Mouse (Mus musculus) right cerebral cortex, postnatal 36 days (tissue): ENCODE data around the gene Borcs6.

Source experiments
- DNase-seq, 2 experiments: peaks; one replicate each; pipeline ENCODE4 v3.0.0; 2022; ENCODE audit warnings: low spot score in 2 of 2, mixed read lengths in 1 of 2

The Borcs6 gene

GRCm38 (mm10) chr11:69102403-69102725 is 42.8 kb downstream of the Borcs6 start:
- DNase-seq = no peak

DNA sequence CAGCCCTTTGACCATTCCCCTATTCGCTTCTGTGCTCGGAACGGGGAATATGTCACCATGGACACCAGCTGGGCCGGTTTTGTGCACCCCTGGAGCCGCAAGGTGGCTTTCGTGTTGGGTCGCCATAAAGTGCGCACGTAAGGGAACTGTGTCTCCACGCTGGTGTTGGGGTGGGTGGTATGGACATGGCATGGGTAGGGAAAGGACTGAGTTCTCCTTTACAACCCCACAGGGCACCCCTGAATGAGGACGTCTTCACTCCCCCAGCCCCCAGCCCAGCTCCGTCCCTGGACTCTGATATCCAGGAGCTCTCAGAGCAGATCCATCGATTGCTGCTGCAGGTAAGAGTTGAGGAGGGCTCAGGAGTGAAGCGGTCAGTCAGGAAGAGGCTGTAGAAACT is 43.6 kb downstream of the Borcs6 start:
- DNase-seq = no peak

DNA sequence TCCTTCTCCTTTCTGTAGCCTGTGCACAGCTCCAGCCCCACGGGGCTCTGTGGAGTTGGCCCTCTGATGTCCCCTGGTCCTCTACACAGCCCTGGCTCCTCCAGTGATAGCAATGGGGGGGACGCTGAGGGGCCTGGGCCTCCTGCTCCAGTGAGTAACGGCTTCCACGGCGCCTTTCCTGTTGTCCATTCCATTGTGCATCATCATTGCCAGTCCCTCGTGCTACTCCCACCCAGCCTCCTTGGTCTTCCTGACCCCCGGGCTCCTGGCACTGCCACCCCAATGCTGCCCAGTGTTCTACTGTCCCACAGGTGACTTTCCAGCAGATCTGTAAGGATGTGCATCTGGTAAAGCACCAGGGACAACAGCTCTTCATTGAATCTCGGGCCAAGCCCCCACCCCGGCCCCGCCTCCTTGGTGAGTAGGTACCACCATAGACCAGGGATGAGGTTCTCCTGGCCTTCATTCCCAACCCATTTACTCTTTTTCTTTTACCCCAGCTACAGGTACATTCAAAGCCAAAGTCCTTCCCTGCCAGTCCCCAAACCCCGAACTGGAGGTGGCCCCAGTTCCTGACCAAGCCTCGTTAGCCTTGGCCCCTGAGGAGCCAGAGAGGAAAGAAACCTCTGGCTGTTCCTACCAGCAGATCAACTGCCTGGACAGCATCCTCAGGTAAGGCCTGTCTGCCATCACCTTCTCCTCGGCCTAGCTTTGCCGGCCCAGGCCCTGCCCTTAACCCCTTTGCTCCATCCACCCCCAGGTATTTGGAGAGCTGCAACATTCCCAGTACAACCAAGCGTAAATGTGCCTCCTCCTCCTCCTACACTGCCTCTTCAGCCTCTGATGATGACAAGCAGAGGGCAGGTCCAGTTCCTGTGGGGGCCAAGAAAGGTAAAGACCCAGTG is 44.3 kb downstream of the Borcs6 start:
- DNase-seq = no peak

DNA sequence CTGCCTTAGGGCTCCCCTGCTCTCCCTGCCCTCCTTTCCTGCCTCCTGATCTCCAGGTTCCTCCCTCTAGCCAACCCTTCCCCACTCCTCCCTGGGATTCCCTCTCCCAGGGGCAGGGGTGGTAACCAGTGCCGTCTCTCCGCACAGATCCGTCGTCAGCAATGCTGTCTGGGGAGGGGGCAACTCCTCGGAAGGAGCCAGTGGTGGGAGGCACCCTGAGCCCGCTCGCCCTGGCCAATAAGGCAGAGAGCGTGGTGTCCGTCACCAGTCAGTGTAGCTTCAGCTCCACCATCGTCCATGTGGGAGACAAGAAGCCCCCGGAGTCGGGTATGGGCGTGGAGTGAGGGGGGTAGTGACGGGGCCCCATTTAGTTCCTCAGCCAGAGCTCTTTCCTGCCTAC is 45.0 kb downstream of the Borcs6 start:
- no peak for DNase-seq

DNA sequence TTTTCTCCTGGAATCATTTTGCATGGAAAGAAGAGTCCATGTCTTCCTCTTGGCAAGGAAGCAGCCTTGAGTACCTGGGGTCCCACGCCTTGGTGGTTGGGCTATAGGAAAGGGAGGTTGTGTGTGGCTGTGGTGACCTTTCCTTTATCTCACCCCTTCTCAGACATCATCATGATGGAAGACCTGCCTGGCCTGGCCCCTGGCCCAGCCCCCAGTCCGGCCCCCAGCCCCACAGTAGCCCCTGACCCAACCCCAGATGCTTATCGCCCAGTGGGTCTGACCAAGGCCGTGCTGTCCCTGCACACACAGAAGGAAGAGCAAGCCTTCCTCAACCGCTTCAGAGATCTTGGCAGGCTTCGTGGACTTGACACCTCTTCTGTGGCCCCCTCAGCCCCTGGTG is 45.7 kb downstream of the Borcs6 start:
- no peak for DNase-seq

DNA sequence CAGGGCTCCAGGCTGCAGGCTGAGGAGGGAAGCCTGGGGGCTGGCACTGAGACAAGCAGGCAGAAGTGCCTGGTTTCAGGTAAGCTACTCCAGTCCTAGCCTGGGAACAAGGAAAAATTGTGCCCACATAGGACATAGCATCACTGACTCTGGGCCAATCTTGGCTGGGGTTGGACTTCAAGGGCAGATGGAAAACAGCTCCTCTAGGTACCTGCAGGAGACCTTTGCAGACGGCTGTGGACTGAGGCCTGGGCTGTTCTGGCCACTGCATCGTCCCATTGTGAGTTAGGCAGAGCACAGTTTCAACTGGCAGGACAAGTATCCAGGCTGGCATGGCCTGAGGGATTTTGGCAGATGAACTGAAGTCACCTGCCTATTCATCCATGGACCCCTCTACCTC is 46.3 kb downstream of the Borcs6 start:
- no peak for DNase-seq

GRCm38 (mm10) chr11:69106299-69106698 is 46.8 kb downstream of the Borcs6 start:
- no peak for DNase-seq

DNA sequence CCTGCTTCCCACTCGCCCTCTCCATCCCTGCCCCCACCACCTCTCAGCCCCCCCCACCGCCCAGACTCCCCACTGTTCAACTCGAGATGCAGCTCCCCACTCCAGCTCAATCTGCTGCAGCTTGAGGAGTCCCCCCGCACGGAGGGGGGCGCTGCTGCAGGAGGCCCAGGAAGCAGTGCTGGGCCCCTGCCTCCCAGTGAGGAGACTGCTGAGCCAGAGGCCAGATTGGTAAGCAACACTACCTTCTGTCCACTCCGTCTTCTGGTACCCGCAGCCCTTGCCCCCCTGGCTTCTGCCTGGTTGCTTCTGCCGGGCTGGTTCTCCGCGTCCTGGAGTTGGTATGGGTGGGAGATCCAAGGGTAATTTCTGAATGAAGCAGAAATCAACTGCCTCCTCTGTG is 47.3 kb downstream of the Borcs6 start:
- no peak for DNase-seq

- DNase-seq = no peak
Measured at GRCm38 (mm10) chr11:69107676-69108075, 48.2 kb downstream of the Borcs6 start.

- DNase-seq = no peak
Measured at GRCm38 (mm10) chr11:69108223-69108622, 48.7 kb downstream of the Borcs6 start.

DNA sequence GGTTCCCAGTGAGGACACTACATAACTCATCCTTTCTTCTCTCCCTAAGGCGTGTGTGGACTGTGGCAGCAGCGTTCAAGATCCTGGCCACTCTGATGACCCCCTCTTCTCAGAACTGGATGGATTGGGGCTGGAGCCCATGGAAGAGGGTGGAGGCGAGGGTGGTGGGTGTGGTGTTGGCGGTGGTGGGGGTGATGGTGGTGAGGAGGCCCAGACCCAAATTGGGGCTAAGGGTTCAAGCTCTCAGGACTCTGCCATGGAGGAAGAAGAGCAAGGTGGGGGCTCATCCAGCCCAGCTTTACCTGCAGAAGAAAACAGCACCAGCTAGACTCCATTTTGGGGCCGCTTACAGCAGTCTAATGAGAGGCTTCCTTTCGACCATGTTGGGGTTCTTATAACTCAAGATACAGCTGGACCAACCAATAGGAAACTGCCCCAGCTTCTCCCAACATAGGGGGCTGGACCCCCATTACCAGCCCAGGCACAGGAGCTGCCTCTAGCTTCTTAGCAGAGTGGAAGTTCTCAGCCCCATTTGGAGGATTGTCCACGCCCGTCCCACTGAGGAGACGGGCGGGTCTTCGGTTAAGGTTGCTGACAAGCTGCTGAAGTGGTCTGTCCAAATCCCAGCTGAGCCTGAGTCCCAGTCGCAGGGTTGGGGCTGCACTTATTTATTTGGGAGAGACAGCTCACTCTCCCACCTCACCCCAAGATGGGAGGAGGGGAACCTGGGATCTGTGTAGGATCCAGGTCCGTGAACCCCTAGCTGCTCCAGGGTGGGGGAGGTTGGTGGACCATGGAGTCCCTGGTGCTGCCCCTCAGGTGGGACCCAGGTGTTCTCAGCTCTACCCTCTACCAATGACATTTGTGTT is 49.7 kb downstream of the Borcs6 start:
- DNase-seq = no peak

- peak; percentile 76 to 80 for DNase-seq
Measured at GRCm38 (mm10) chr11:69110319-69111046, 51.0 kb downstream of the Borcs6 start.
